Mouse (Mus musculus): ENCODE measurements around the gene Poc1b.

- TF ChIP-seq CTCF (IDR thresholded peaks at IDR 0.05; ENCODE audit: low read depth) (peak; percentile 76), EP300 (IDR thresholded peaks at IDR 0.05; ENCODE audit: low read depth) (no peak)
Measured at GRCm38 (mm10) chr10:99097374-99097773, 9.5 kb upstream of the Poc1b start.
